Comparison of ENCODE assay signal across 11 mouse cellular contexts in the genomic region with DNA sequence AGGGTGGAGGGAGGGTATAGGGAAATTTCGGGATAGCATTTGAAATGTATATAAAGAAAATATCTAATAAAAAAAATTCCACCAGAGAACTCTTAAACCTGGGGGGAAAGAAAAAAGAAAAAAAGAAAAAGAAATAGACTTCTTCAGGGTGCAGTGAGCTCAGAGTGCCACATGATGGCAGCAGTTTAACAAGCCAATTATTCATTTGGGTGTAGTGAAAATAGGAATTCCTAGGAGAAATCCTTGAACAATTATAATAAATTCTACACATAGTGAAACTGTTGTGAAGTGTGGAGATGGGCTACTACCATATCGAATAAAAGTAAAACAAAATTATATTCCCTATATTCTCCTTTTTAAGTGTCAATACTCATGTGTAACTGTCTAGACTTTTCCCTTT.
DNase-seq lines count a peak whose midpoint lies in the region; ATAC-seq and TF ChIP-seq lines count a peak whose summit lies in the region.
"Had no signal": no experiment of that assay in that cellular context is flagged by ENCODE, and none has a peak within 500 bp of the region (broad histone marks: within the 10 kb centered on the region; RNA-seq: fewer than 3 reads in every experiment).

No protein-coding gene starts in this region.

- ATAC-seq in kidney, embryonic 15.5 days (replicated peaks; ENCODE audit: low FRiP score) = no peak
- ATAC-seq in megakaryocyte progenitor cell, adult 5-6 weeks (replicated peaks; ENCODE audit: poor library complexity) = peak; percentile 65; the same call in 1 of the 2 replicates

- H3K9ac ChIP-seq in kidney, embryonic 15.5 days = no peak overlapping the region
- H3K9ac ChIP-seq: limb, embryonic 13.5 days had no signal

- DNase-seq in cerebellum, postnatal 14 days = peak; percentile 27 to 28
- no peak for DNase-seq in cerebellum, adult 2 months
- peak; percentile 2 for DNase-seq in kidney, adult 9 months
- peak; percentile 6 for DNase-seq in right cerebral cortex, postnatal 4 days
- no peak for DNase-seq in right cerebral cortex, adult 18-20 months
- no peak for DNase-seq in left cerebral cortex, postnatal 4 days
- DNase-seq: adrenal gland, adult 2 months had no signal

- no peak for TF ChIP-seq POLR2A in cerebellum, adult 2 months (IDR thresholded peaks at IDR 0.05; ENCODE audit: borderline replicate concordance, insufficient read depth, low read length)

- no peak overlapping the region for H3K4me3 ChIP-seq in cerebellum, adult 2 months (replicated peaks; ENCODE audit: insufficient read depth, low read depth, low read length)
- no peak overlapping the region for H3K4me3 ChIP-seq in kidney, embryonic 15.5 days (replicated peaks)
- H3K4me3 ChIP-seq: heart, embryonic 10.5 days; limb, embryonic 13.5 days had no signal

- H3K27ac ChIP-seq in cerebellum, adult 2 months (ENCODE audit: insufficient read depth, low read length) = no peak overlapping the region
- no peak overlapping the region for H3K27ac ChIP-seq in kidney, embryonic 15.5 days
- H3K27ac ChIP-seq: heart, embryonic 10.5 days; limb, embryonic 13.5 days had no signal

- intact Hi-C loops in left cerebral cortex, postnatal 4 days (cut with DNase I) = loop anchor here (5.0 kb wide), 1 partner anchor 318 kb away; no protein-coding TSS in a partner anchor

- WGBS in cerebellum, adult 2 months = 37% methylated on average over 2 of the region's 2 CpGs
- 52% methylated on average over 2 of the region's 2 CpGs for WGBS in kidney, embryonic 15.5 days

- no peak overlapping the region for H3K4me2 ChIP-seq in kidney, embryonic 15.5 days
- H3K4me2 ChIP-seq: limb, embryonic 13.5 days had no signal

- H3K9me3 ChIP-seq in kidney, embryonic 15.5 days (replicated peaks) = no peaks in the 10 kb centered on the region
- H3K9me3 ChIP-seq: heart, embryonic 10.5 days; limb, embryonic 13.5 days had no signal

- no peak for TF ChIP-seq CTCF in cerebellum, adult 2 months (IDR thresholded peaks at IDR 0.05; ENCODE audit: borderline replicate concordance, insufficient read depth, low read depth, low read length)

- no peaks in the 10 kb centered on the region for H3K36me3 ChIP-seq in kidney, embryonic 15.5 days
- H3K36me3 ChIP-seq: heart, embryonic 10.5 days; limb, embryonic 13.5 days had no signal

- no peaks in the 10 kb centered on the region for H3K4me1 ChIP-seq in cerebellum, adult 2 months (ENCODE audit: control insufficient read depth, insufficient read depth, low read length)
- no peaks in the 10 kb centered on the region for H3K4me1 ChIP-seq in kidney, embryonic 15.5 days
- H3K4me1 ChIP-seq: heart, embryonic 10.5 days; limb, embryonic 13.5 days had no signal

- no peaks in the 10 kb centered on the region for H3K27me3 ChIP-seq in cerebellum, adult 2 months (ENCODE audit: control insufficient read depth, insufficient read depth, low read length)
- no peaks in the 10 kb centered on the region for H3K27me3 ChIP-seq in kidney, embryonic 15.5 days

Comparison
In these comparisons a context has a peak if more than half of its experiments do, and no peak if none do; other contexts are left out.
1. DNase-seq: peak in cerebellum, postnatal 14 days (2 of 2), kidney, adult 9 months (single experiment) and right cerebral cortex, postnatal 4 days (single experiment); none in cerebellum, adult 2 months (0 of 2), right cerebral cortex, adult 18-20 months (single experiment) and left cerebral cortex, postnatal 4 days (single experiment).